Mouse (Mus musculus) retina, embryonic 14.5 days (tissue): ENCODE results near the gene 1700028P14Rik.
A peak's percentile ranks its signal among the peaks of the same experiment; 100 is the strongest.
"Not testable (repeated sequence)": the region's sequence is repeated elsewhere in the genome, so short reads cannot be mapped to it uniquely, and the experiment has no call there.

Experiments used
- DNase-seq: peaks from one replicate; pipeline ENCODE4 v3.0.0-alpha.2; 2015; ENCODE audit warnings: low spot score

1700028P14Rik gene

GRCm38 (mm10) chr19:23652644-23653043, at the start of gene 1700028P14Rik:
Gene 1700028P14Rik (minus strand): TSS chr19:23652812.
- peak; percentile 85 for DNase-seq

GRCm38 (mm10) chr19:23699131-23699530, 46.5 kb upstream of the 1700028P14Rik start:
- DNase-seq, result no peak

- DNase-seq, result no peak
Observed at GRCm38 (mm10) chr19:23698366-23698765, 45.8 kb upstream of the 1700028P14Rik start.

GRCm38 (mm10) chr19:23697861-23698260, 45.2 kb upstream of the 1700028P14Rik start:
- peak; percentile 39 for DNase-seq

- no peak for DNase-seq
Observed at GRCm38 (mm10) chr19:23694344-23694743, 41.7 kb upstream of the 1700028P14Rik start.

GRCm38 (mm10) chr19:23688421-23688946, 35.9 kb upstream of the 1700028P14Rik start:
- DNase-seq, result peak; percentile 12

GRCm38 (mm10) chr19:23687296-23688021, 34.8 kb upstream of the 1700028P14Rik start, which contains the start of gene Ptar1:
Gene Ptar1 (plus strand): TSS chr19:23687429.
- DNase-seq, result peak; percentile 91

GRCm38 (mm10) chr19:23686962-23687295, 34.3 kb upstream of the 1700028P14Rik start:
- DNase-seq, result no peak

GRCm38 (mm10) chr19:23675656-23676055, 23.0 kb upstream of the 1700028P14Rik start:
- not testable (repeated sequence) for DNase-seq

GRCm38 (mm10) chr19:23673021-23673420, 20.4 kb upstream of the 1700028P14Rik start:
- peak; percentile 67 for DNase-seq

GRCm38 (mm10) chr19:23668142-23668655, 15.6 kb upstream of the 1700028P14Rik start:
- DNase-seq, result no peak

GRCm38 (mm10) chr19:23664083-23664482, 11.5 kb upstream of the 1700028P14Rik start:
- no peak for DNase-seq

GRCm38 (mm10) chr19:23658350-23658749, 5.7 kb upstream of the 1700028P14Rik start:
- no peak for DNase-seq

- DNase-seq, result no peak
Observed at GRCm38 (mm10) chr19:23657261-23657932, 4.8 kb upstream of the 1700028P14Rik start.

- DNase-seq, result no peak
Observed at GRCm38 (mm10) chr19:23653154-23653553, 542 bp upstream of the 1700028P14Rik start.

- no peak for DNase-seq
Observed at GRCm38 (mm10) chr19:23647308-23647707, 5.3 kb downstream of the 1700028P14Rik start.

GRCm38 (mm10) chr19:23645347-23645746, 7.3 kb downstream of the 1700028P14Rik start:
- DNase-seq, result no peak

GRCm38 (mm10) chr19:23643819-23644218, 8.8 kb downstream of the 1700028P14Rik start:
- DNase-seq, result no peak

GRCm38 (mm10) chr19:23636786-23637185, 15.8 kb downstream of the 1700028P14Rik start:
- peak; percentile 79 for DNase-seq

- no peak for DNase-seq
Observed at GRCm38 (mm10) chr19:23631611-23632492, 20.8 kb downstream of the 1700028P14Rik start.

GRCm38 (mm10) chr19:23614268-23614667, 38.3 kb downstream of the 1700028P14Rik start:
- DNase-seq, result no peak

GRCm38 (mm10) chr19:23609724-23610123, 42.9 kb downstream of the 1700028P14Rik start:
- DNase-seq, result no peak
